Mouse (Mus musculus) midbrain, embryonic 13.5 days (tissue): ENCODE results near the gene Phykpl. TPM values are rescaled to one million over a fixed set of nuclear protein-coding genes. Genes with fewer than 3 reads are reported as not detected.

Experiments
- ATAC-seq: fragments of 200-750 bp; cut with Nextera tagmentation; 2 replicates; pipeline ENCODE4 v1.8.0; 2017; ENCODE audit warnings: mild to moderate bottlenecking, moderate TSS enrichment, moderate library complexity
- H3K27ac ChIP-seq: fragments of 300-500 bp; sonication (generic); 2 replicates; pipeline ENCODE4 v1.5.1; 2015; ENCODE audit warnings: inconsistent platforms, mild to moderate bottlenecking, moderate library complexity
- H3K27me3 ChIP-seq: fragments of 300-500 bp; sonication (generic); 2 replicates; pipeline ENCODE4 v1.6.1; 2015; ENCODE audit warnings: mild to moderate bottlenecking, inconsistent platforms
- H3K36me3 ChIP-seq: fragments of 300-500 bp; sonication (generic); 2 replicates; pipeline ENCODE4 v1.6.1; 2015; ENCODE audit warnings: mild to moderate bottlenecking, inconsistent platforms
- H3K4me1 ChIP-seq: fragments of 300-500 bp; sonication (generic); replicated peaks from 2 replicates; pipeline ENCODE4 v1.6.1; 2015; ENCODE audit warnings: inconsistent platforms
- H3K4me2 ChIP-seq: fragments of 300-500 bp; sonication (generic); replicated peaks from 2 replicates; pipeline ENCODE4 v1.6.1; 2015; ENCODE audit warnings: moderate library complexity, mild to moderate bottlenecking, inconsistent platforms
- H3K4me3 ChIP-seq: fragments of 300-500 bp; sonication (generic); replicated peaks from 2 replicates; pipeline ENCODE4 v1.5.1; 2015; ENCODE audit warnings: mild to moderate bottlenecking, inconsistent platforms
- H3K9ac ChIP-seq: fragments of 300-500 bp; sonication (generic); replicated peaks from 2 replicates; pipeline ENCODE4 v1.6.1; 2015; ENCODE audit warnings: mild to moderate bottlenecking, inconsistent platforms
- H3K9me3 ChIP-seq: fragments of 300-500 bp; sonication (generic); 2 replicates; pipeline ENCODE4 v1.6.1; 2016; ENCODE audit warnings: mild to moderate bottlenecking, inconsistent platforms
- WGBS: fragments of 180-500 bp; shearing (Covaris S2); methylation state at CpG from one replicate; pipeline ENCODE4 v1.1.7; 2015; 5-methylcytosine and 5-hydroxymethylcytosine counted together
- polyA plus RNA-seq: library from polyadenylated mRNA; unstranded; fragments of >200 nt; fragmentation: Nextera tagmentation; extraction: Ambion mirVana; gene quantifications from 2 replicates; pipeline ENCODE4 v1.2.1, GENCODE M21; 2015

Gene Phykpl
- polyA plus RNA-seq, 1 experiment from 2014 or later = 14.6 TPM

DNA sequence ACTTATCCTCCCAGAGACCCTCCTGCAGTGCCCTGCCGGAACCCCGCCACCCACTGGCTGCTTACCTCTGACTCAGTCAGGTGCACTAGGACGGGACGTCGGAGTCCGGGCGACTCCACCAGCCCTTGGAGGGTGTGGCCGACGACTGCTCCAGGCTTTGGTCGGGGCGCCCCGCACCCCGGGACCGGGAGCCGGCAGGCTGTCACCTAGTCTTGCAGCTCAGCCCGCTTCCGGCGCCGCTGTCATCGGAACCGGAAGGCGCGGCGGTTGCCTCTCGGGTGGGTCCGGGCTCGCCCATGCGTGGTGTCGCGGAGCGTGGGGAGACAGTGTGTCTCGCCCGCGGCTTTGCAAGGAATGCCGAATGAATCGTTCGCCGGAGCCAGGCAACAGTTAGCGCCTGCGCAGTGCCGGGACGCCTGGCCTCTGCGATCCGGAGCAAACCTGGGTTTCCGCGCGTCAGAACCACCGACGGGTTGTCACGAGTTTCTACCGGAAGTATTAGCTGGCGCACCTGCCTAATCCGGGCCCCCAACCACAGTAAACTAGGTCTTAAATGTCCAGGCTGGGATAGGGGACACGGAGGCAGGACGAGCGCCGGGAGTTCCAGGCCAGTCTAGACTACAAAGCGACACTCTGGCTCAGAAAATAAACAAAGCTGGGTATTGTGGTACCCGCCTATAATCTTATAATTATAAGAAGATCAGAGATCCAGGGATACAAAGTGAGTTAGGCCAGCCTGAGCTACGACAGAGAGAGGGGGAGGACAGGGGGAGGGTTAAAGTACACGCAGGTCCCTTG, 51.2 kb downstream of the Phykpl start, which contains the start of gene Rmnd5b:
Gene Rmnd5b, minus strand, starts transcription at position 372 of the 798 bp plus-strand sequence.
- Histone ChIP-seq H3K4me3 (peak within 1 kb of the TSS; percentile 84), H3K36me3 (0 out of 2 replicates have a peak, but pooled peaks cover 3% of the 10 kb centered on the region), H3K9me3 (no peaks in the 10 kb centered on the region), H3K4me1 (peaks cover 27% of the 10 kb centered on the region), H3K27me3 (peaks cover 8% of the 10 kb centered on the region; the same call in 1 of the 2 replicates), H3K9ac (peak within 1 kb of the TSS; percentile 81), H3K4me2 (peak within 1 kb of the TSS; percentile 76), H3K27ac (peak within 1 kb of the TSS; percentile 81)
- WGBS = under 1% methylated on average over 61 of the region's 61 CpGs
- ATAC-seq = peak; percentile 92

DNA sequence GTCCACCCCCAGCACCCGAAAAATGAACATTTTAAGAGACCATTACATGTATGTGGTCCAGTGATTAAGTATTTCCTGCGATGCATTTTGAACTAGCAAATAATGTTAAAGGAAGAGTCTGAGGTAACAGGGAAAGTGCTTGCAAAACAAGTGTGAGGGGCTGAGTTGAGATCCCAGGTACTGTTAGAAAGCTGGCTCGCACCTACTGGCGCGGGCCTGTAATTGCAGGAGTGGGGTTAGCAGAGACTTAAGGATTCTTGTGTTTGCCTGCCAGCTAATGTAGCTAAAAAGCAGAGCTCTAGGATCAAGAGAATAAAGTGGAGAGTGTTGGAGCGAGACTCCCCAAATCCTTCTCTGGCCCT, 51.7 kb downstream of the Phykpl start:
- H3K9me3 ChIP-seq = no peaks in the 10 kb centered on the region
- peak overlapping the region; percentile 84 for H3K4me3 ChIP-seq
- H3K4me1 ChIP-seq = peaks cover 27% of the 10 kb centered on the region
- peak; percentile 38 for ATAC-seq
- peak overlapping the region; percentile 81 for H3K9ac ChIP-seq
- WGBS = 4% methylated on average over 6 of the region's 6 CpGs
- peaks cover 8% of the 10 kb centered on the region; the same call in 1 of the 2 replicates for H3K27me3 ChIP-seq
- 0 out of 2 replicates have a peak, but pooled peaks cover 3% of the 10 kb centered on the region for H3K36me3 ChIP-seq
- peak overlapping the region; percentile 81 for H3K27ac ChIP-seq
- H3K4me2 ChIP-seq = peak overlapping the region; percentile 76

DNA sequence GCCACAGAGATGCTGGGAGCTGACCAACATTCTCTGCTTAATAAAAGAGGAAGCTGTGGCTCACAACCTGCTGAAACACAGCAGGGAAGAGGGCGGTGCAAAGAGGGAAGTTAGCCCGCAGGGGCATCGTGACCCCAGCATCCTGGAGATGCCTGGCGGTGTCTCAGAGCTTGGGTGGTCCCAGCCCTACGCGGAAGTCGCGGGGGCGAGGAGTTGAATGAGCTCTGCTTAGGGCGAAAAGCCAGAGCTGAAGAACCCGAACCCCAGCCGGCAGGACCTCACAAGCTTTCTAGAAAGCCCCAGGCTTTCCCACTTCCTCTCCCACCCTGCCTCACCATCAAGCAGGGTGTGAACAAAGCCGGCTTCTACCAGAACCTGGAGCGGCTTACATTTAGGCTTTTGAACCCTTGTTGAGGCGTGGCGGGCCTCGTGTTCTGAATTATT, 53.4 kb downstream of the Phykpl start:
- ATAC-seq = no peak
- Histone ChIP-seq H3K4me3 (no peak overlapping the region), H3K36me3 (no peaks in the 10 kb centered on the region), H3K27me3 (peaks cover 8% of the 10 kb centered on the region; the same call in 1 of the 2 replicates), H3K27ac (no peak overlapping the region), H3K9ac (no peak overlapping the region; the same call in 1 of the 2 replicates), H3K9me3 (no peaks in the 10 kb centered on the region), H3K4me1 (peaks cover 27% of the 10 kb centered on the region), H3K4me2 (peak overlapping the region; percentile 26)
- 4% methylated on average over 17 of the region's 17 CpGs for WGBS

DNA sequence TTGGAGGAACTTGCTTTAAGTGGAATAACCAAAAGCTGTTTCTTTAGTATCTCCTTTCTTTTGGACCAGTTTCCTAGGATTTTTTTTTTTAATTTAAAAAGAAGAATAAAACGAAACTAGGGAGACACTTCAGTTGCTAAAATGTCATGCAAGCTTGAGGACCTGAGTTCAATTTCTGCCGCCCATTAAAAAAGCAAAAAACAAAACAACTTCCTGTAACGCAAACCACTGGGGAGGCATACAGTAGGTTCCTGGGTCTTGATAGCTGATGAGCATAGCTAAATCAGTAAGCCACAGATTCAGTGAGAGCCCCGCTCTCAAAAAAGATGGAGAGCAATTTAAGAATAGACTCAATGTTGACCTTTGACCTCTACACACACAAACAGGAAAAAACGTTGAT, 53.9 kb downstream of the Phykpl start:
- peaks cover 27% of the 10 kb centered on the region for H3K4me1 ChIP-seq
- 72% methylated on average over 5 of the region's 5 CpGs for WGBS
- H3K27ac ChIP-seq = no peak overlapping the region
- no peaks in the 10 kb centered on the region for H3K9me3 ChIP-seq
- no peaks in the 10 kb centered on the region for H3K36me3 ChIP-seq
- no peak for ATAC-seq
- H3K9ac ChIP-seq = no peak overlapping the region
- H3K27me3 ChIP-seq = peaks cover 8% of the 10 kb centered on the region; the same call in 1 of the 2 replicates
- no peak overlapping the region for H3K4me2 ChIP-seq
- no peak overlapping the region for H3K4me3 ChIP-seq

DNA sequence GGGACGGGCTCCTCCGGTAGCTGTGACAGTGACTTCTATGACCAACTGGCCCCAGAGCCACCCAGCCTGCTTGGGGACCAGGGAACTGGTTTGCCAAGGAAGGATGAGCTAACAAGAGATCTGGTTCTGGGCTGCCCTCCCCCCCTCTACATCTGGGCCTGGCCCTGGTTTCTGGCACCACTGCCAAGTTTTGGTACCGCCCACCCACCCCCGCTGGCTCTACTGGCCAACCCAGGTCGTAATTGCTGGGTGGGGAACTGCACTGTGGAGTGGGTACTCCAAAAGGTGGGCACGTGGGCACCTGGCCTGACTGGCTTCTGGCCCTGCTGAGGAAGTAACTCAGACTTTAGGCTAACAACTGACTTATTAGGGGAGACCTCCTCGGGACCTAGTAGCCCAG, 56.2 kb downstream of the Phykpl start:
- Histone ChIP-seq H3K27ac (no peak overlapping the region), H3K4me2 (no peak overlapping the region), H3K36me3 (no peaks in the 10 kb centered on the region), H3K4me3 (no peak overlapping the region), H3K9ac (no peak overlapping the region), H3K4me1 (peaks cover 12% of the 10 kb centered on the region), H3K9me3 (no peaks in the 10 kb centered on the region), H3K27me3 (peaks cover 8% of the 10 kb centered on the region; the same call in 1 of the 2 replicates)
- no peak for ATAC-seq
- 86% methylated on average over 7 of the region's 7 CpGs for WGBS

DNA sequence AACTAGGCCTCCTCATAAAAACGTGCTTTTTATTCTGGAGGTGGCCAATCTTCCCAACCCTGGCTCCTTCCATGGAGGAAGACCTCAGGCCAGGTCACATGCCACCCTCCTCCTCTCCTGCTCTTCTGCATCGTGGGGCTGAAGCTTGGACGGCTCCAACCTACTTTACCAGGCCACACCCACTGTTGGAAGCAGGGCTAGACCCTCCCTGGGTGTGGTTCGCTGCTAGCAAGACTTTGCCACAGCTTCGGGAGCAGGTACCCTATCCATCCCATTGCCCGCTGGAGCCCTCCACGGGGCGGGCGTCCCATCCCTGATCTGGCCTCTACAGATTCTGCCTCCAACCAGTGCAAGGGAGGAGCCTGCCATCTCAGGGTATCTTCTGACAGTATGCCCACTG, 58.6 kb downstream of the Phykpl start:
- no peak for ATAC-seq
- H3K36me3 ChIP-seq = no peaks in the 10 kb centered on the region
- H3K27me3 ChIP-seq = peaks cover 3% of the 10 kb centered on the region; the same call in 1 of the 2 replicates
- H3K9me3 ChIP-seq = no peaks in the 10 kb centered on the region
- H3K9ac ChIP-seq = no peak overlapping the region
- 84% methylated on average over 9 of the region's 9 CpGs for WGBS
- no peak overlapping the region for H3K27ac ChIP-seq
- no peak overlapping the region for H3K4me2 ChIP-seq
- H3K4me3 ChIP-seq = no peak overlapping the region
- peaks cover 2% of the 10 kb centered on the region for H3K4me1 ChIP-seq

DNA sequence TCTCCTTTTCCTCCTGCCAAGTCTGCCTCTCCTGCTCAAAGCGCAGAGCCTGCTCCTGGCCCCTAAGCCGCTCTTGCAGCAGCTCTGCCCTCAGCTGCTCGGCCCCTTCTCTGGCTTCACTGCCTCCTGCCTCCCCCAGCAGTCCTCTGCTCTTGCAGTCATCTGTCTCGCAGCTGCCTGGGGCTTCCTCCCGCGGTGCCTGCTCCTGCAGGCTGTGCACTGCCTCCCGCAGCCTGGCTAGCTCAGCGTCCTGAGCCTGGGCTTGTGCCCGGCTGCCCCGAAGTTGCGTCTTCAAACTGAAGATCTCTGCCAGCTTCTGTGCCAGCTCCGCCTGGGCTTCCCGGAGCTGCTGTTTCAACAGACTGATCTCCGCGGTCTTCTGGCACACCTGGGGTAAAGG, 59.2 kb downstream of the Phykpl start:
- no peak for ATAC-seq
- H3K4me1 ChIP-seq = peaks cover 7% of the 10 kb centered on the region
- H3K4me3 ChIP-seq = no peak overlapping the region
- 60% methylated on average over 15 of the region's 15 CpGs for WGBS
- no peaks in the 10 kb centered on the region for H3K9me3 ChIP-seq
- no peaks in the 10 kb centered on the region for H3K27me3 ChIP-seq
- H3K36me3 ChIP-seq = no peaks in the 10 kb centered on the region
- H3K9ac ChIP-seq = no peak overlapping the region; the same call in 1 of the 2 replicates
- no peak overlapping the region for H3K27ac ChIP-seq
- no peak overlapping the region for H3K4me2 ChIP-seq

DNA sequence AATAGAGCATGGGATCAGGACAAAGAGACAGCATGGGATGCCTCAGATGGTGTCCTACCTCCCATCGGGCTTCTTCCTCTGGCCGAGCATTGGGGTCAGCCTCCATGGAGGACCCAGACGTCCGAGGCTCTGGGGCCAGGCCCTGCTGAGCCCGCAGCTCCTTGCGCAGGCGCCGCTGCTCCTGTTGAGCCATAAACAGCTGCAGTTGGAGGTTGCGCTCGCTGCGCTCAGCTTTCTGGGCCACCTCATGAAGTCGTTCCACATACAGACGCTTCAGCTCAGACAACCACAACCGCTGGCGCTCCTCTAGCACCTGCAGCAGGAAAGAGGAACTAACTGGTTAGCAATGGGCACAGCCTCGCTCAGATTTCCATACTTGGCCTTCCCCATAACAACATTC, 59.7 kb downstream of the Phykpl start:
- no peak for ATAC-seq
- H3K36me3 ChIP-seq = no peaks in the 10 kb centered on the region
- H3K9me3 ChIP-seq = no peaks in the 10 kb centered on the region
- H3K9ac ChIP-seq = no peak overlapping the region; the same call in 1 of the 2 replicates
- 74% methylated on average over 16 of the region's 16 CpGs for WGBS
- peaks cover 4% of the 10 kb centered on the region; the same call in 1 of the 2 replicates for H3K27me3 ChIP-seq
- peaks cover 11% of the 10 kb centered on the region for H3K4me1 ChIP-seq
- no peak overlapping the region for H3K4me2 ChIP-seq
- H3K4me3 ChIP-seq = no peak overlapping the region
- no peak overlapping the region for H3K27ac ChIP-seq

DNA sequence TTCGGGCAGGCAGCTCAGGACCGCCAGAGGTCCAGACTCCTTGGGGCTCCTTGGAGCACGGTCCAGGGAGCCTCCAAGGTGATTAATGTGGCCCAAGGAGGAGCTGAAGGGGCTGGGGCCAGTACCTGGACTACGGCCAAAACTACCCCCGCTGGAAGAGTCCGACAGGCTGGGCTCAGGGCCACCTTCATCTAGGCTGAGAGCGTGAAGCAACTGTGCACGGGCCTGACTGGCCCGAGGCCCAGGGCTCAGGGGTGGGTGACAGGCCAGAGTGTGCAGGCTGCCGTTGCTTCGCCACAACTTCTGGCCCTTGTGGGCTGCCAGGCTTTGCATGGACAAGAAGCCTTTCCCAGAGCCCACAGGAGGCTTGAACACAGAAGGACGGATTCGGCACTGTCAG, 60.7 kb downstream of the Phykpl start:
- H3K4me2 ChIP-seq = no peak overlapping the region
- no peak overlapping the region for H3K27ac ChIP-seq
- H3K9ac ChIP-seq = no peak overlapping the region
- 92% methylated on average over 13 of the region's 13 CpGs for WGBS
- no peaks in the 10 kb centered on the region for H3K36me3 ChIP-seq
- no peak for ATAC-seq
- peaks cover 15% of the 10 kb centered on the region for H3K27me3 ChIP-seq
- H3K4me3 ChIP-seq = no peak overlapping the region
- no peaks in the 10 kb centered on the region for H3K9me3 ChIP-seq
- peaks cover 22% of the 10 kb centered on the region for H3K4me1 ChIP-seq

DNA sequence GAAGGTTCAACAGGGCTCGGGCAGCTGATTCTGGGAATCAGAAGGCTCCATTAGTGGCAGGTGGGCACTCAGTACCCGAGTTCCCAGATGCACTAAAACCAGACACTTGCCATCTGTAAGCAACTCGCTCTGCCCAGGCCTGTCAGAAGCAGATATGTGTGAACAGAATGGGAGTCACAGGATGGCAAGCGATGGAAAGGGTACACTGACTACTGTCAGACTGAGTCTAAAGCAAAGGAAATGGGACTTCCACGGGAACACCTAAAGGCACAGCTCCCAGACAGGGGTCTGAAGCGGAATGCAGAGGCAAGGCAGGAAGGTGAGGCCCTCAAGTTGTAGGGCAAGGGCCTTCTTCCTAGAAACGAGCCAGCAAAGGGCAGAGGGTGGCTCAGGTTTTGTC, 61.7 kb downstream of the Phykpl start:
- Histone ChIP-seq H3K27me3 (peaks cover 22% of the 10 kb centered on the region), H3K9me3 (no peaks in the 10 kb centered on the region), H3K9ac (no peak overlapping the region), H3K4me1 (peaks cover 31% of the 10 kb centered on the region), H3K36me3 (no peaks in the 10 kb centered on the region), H3K4me3 (no peak overlapping the region), H3K4me2 (no peak overlapping the region), H3K27ac (no peak overlapping the region)
- no peak for ATAC-seq
- WGBS = 88% methylated on average over 7 of the region's 7 CpGs

DNA sequence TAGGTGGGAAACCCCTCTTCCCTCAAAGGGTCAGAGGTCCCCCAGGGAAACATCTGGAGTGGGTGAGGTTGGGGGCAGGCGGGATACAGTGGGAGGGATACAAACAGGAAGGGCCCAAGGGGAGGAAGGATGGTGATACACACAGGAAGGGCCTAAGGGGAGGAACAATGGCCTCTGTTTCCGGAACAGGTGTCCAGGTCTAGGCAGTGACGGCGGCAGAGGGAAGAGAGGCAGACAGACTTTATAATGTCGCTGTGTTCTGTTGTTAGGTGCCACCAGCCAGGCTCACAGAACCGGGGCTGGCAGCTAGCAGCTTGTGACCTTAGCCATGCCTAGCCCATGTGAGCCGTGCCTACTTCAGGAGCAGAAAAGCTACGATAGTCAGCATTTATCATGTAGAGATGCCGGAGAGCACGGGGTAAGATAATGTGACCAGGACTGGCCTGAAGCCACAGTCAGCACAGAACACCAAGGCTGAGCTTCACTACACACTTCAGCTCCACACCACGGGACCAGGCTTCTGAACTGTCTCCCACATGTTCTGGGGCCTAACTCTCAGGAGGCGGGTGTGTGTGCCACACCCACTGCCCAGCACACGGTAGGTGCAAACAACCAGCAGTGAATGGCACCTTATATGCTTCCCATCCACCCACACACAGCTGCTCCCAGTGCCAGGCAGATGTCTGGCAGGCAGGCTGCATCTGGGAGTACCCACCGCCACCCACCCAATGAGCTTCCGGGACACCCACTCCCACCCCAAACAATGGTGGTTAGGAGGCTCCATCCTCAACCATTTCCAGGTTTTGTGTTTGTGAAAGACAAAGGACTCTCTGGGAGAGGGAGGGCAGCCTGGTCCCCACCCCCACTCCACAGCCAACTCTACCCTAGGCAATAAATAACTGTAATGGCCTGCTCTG, 62.5 kb downstream of the Phykpl start:
- Histone ChIP-seq H3K9me3 (no peaks in the 10 kb centered on the region), H3K27me3 (peaks cover 24% of the 10 kb centered on the region), H3K36me3 (no peaks in the 10 kb centered on the region), H3K27ac (0 out of 2 replicates have a peak overlapping the region, but pooled peaks have one; percentile 26), H3K4me1 (peaks cover 31% of the 10 kb centered on the region), H3K4me2 (no peak overlapping the region), H3K4me3 (no peak overlapping the region), H3K9ac (no peak overlapping the region)
- WGBS = 81% methylated on average over 15 of the region's 15 CpGs
- ATAC-seq = no peak

DNA sequence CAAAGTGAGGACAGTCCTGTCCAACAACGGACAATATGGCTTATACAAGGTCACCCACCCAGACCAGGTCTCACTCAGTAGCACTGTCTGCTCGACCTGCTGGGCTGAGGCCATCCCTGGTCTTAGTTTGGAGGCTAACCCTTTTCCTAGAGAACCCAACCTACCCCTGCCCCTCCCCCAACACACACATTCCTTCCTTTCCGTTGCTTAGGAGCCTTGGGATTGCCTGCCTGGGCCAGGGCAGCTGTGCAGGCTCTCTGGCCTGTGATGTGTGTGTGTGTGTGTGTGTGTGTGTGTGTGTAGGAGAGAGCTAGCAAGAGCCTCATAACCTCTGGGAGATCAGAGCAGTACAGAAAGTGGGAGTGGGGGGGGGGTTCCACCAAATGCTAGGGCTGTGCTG, 64.0 kb downstream of the Phykpl start:
- no peaks in the 10 kb centered on the region for H3K9me3 ChIP-seq
- H3K27me3 ChIP-seq = peaks cover 24% of the 10 kb centered on the region
- peaks cover 31% of the 10 kb centered on the region for H3K4me1 ChIP-seq
- ATAC-seq = peak; percentile 40
- H3K36me3 ChIP-seq = no peaks in the 10 kb centered on the region
- H3K4me2 ChIP-seq = peak overlapping the region; percentile 9; the same call in 1 of the 2 replicates
- no peak overlapping the region for H3K4me3 ChIP-seq
- H3K27ac ChIP-seq = no peak overlapping the region; the same call in 1 of the 2 replicates
- WGBS = 4% methylated on average over 3 of the region's 3 CpGs
- no peak overlapping the region for H3K9ac ChIP-seq
